Mouse (Mus musculus): Measurements from ENCODE around the gene Olfr1344. TPM values are rescaled to one million over a fixed set of nuclear protein-coding genes. Genes with fewer than 3 reads are reported as not detected.

Gene Olfr1344
- polyA plus RNA-seq, 1 experiment from 2014 or later: not detected

Other genes with a start within 250 kb of the Olfr1344 start
- not detected in 2 replicates for gene Galp, start 241.6 kb upstream of the Olfr1344 start, polyA plus RNA-seq (2015; fragmentation: Nextera tagmentation; extraction: Ambion mirVana)
- gene Zscan5b, start 216.4 kb upstream of the Olfr1344 start, polyA plus RNA-seq (2015; fragmentation: Nextera tagmentation; extraction: Ambion mirVana): not detected in 2 replicates
- gene Epp13, start 186.0 kb upstream of the Olfr1344 start, polyA plus RNA-seq (2015; fragmentation: Nextera tagmentation; extraction: Ambion mirVana): not detected in 2 replicates
- 3.6 and 4.4 TPM in 2 replicates for gene Zfp667, start 152.1 kb upstream of the Olfr1344 start, polyA plus RNA-seq (2015; fragmentation: Nextera tagmentation; extraction: Ambion mirVana)
- 0.45 and 0.89 TPM in 2 replicates for gene Zfp583, start 107.4 kb upstream of the Olfr1344 start, polyA plus RNA-seq (2015; fragmentation: Nextera tagmentation; extraction: Ambion mirVana)
- gene Gm3854, start 94.9 kb upstream of the Olfr1344 start, polyA plus RNA-seq (2015; fragmentation: Nextera tagmentation; extraction: Ambion mirVana): 0.11 and 0.13 TPM in 2 replicates
- gene Zfp78, start 75.4 kb upstream of the Olfr1344 start, polyA plus RNA-seq (2015; fragmentation: Nextera tagmentation; extraction: Ambion mirVana): 0.84 TPM in 2 replicates
- 1.2 and 1.3 TPM in 2 replicates for gene Zfp28, start 55.4 kb upstream of the Olfr1344 start, polyA plus RNA-seq (2015; fragmentation: Nextera tagmentation; extraction: Ambion mirVana)
- gene Smim17, start 40.0 kb upstream of the Olfr1344 start, polyA plus RNA-seq (2015; fragmentation: Nextera tagmentation; extraction: Ambion mirVana): not detected in 2 replicates
- not detected in 2 replicates for gene Gm20715, start 28.4 kb upstream of the Olfr1344 start, polyA plus RNA-seq (2015; fragmentation: Nextera tagmentation; extraction: Ambion mirVana)
- not detected in 2 replicates for gene Olfr1336, start 17.5 kb downstream of the Olfr1344 start, polyA plus RNA-seq (2015; fragmentation: Nextera tagmentation; extraction: Ambion mirVana)
- not detected in 2 replicates for gene Olfr1346, start 28.4 kb downstream of the Olfr1344 start, polyA plus RNA-seq (2015; fragmentation: Nextera tagmentation; extraction: Ambion mirVana)
- gene Olfr5, start 48.3 kb downstream of the Olfr1344 start, polyA plus RNA-seq (2015; fragmentation: Nextera tagmentation; extraction: Ambion mirVana): not detected in 2 replicates
- not detected in 2 replicates for gene Olfr1347, start 61.1 kb downstream of the Olfr1344 start, polyA plus RNA-seq (2015; fragmentation: Nextera tagmentation; extraction: Ambion mirVana)
- not detected in 2 replicates for gene Olfr1348, start 70.1 kb downstream of the Olfr1344 start, polyA plus RNA-seq (2015; fragmentation: Nextera tagmentation; extraction: Ambion mirVana)
- not detected in 2 replicates for gene Olfr1349, start 84.3 kb downstream of the Olfr1344 start, polyA plus RNA-seq (2015; fragmentation: Nextera tagmentation; extraction: Ambion mirVana)
- gene Olfr1350, start 126.2 kb downstream of the Olfr1344 start, polyA plus RNA-seq (2015; fragmentation: Nextera tagmentation; extraction: Ambion mirVana): not detected in 2 replicates

Measured in liver, embryonic 16.5 days (tissue).